Mouse (Mus musculus): ENCODE results near the gene Rims1.
A peak's percentile ranks its signal among the peaks of the same experiment; 100 is the strongest.

The Rims1 gene

DNA sequence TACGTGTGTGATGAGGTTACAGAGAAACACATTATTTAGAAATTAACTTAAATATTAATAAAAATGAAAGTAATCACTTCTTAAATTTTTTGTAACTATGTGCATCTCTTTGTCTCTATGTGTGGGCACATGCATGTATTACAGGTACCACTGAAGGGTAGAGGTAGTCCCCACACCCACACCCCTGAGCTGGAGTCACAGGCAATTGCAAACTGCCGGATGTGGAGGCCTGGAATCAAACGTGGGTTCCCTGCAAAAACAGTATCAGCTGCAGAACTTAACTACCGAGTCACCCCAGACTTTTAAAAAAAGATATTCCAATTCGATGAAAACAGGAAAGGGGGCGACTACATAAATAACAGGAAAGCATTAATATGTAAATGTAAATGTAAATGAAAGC lies 428.7 kb downstream of the Rims1 start:
- peak; percentile 16 for DNase-seq (ENCODE audit: low read depth, low spot score)

DNA sequence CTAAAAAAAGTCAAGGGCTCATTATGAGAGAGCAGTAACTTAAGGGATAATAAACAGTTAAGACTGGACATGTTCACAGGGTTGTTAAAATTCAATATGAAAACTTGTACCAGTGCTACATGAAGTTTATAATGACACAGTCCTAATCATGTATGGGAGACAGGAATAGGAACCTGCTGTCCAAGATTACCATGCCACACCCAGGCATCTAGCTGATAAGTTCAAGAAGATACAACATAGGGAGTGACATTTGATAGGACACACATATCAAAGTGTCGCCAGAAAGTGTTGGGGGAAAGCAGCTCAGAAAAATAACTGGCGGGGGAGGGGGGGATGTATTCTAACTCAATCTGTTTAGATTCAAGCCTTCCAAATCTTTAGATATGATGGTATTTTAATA lies 449.6 kb downstream of the Rims1 start:
- no peak for DNase-seq (ENCODE audit: low read depth, low spot score)

DNA sequence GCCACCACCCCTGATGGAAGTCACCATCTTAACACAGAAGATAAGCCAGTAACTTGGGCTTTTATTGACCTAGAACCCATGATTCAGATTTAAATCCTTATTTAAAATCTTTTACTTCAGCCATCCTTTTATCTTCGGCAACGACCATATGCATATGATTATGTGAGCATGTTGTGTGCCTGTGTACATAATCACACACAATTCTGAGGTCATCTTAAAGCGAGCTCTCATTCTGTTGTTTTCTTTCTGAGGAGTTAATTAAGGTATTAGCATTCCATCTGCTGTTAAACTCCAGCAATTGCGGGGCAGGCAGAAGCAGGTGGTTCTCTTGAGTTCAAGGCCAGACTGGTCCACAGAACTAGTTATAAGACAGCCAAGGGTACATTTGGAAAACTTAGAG lies 452.1 kb downstream of the Rims1 start:
- no peak for DNase-seq (ENCODE audit: low read depth, low spot score)

DNA sequence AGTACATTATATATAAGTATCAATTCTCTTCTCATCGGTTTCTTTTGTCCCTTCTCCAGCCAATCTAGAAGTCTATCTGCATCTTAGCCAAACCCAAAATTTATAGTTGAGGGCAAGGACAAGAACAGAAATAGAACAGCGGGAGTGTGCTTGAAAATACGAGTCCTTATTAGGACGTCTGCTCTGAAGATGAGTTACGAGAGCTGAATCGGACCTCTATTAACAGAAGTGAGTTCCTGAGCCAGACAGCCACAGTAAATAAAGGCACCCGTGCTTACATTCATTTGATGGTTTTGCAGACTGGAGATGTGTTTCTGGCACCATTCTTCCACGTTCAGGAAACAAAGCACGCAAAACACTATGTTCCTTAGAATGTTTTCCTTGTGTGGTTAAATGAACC lies 466.9 kb downstream of the Rims1 start:
- no peak for DNase-seq (ENCODE audit: low read depth, low spot score)

DNA sequence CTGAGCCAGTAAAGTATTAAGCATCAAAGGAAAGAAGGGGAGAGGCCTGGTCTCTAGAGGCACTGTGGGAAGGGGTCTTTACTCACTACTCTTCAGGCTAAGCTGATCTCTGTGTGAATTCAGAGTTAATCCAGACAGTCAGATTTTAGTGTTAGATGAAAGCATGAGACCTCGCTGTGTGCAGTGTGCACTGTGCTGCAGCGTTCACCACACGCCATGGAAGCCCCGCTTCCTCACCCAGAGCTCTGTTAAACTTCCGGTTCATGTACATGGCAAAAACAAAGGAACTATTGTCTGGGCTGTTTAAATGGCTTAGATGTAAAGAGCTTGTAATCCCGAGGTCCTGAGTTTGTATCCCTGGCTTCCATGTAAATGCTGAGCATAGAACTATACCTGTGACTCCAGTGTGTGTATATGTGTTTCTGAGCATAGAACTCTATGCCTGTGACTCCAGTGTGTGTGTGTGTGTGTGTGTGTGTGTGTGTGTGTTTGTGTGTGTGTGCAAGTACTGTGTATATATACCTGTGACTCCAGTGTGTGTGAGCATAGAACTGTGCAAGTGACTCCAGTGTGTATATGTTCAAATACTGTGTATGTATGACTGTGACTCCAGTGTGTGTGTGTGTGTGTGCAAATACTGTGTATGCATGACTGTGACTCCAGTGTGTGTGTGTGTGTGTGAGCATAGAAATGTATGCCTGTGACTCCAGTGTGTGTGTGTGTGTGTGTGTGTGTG lies 484.7 kb downstream of the Rims1 start:
- no peak for DNase-seq (ENCODE audit: low read depth, low spot score)

DNA sequence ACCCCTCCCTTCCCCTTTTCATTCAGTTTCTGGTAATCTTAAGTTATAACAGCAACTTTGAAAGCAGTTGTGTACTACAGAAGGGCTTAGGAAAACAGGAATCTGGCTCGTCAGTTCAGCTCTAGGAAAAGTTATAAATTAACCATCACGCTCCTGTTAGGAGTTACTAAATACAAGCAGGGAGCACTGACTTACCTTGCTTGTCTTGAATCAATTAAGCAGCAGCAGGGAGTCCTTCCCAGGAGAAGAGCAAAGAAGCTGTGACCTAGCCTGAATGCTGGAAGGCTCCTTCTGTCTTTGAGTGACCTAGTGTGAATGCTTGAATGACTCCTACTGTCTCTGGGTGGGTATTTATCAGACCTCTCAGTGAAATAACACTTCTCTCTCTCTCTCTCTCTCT lies 490.3 kb downstream of the Rims1 start:
- DNase-seq (ENCODE audit: low read depth, low spot score), result peak; percentile 9

DNA sequence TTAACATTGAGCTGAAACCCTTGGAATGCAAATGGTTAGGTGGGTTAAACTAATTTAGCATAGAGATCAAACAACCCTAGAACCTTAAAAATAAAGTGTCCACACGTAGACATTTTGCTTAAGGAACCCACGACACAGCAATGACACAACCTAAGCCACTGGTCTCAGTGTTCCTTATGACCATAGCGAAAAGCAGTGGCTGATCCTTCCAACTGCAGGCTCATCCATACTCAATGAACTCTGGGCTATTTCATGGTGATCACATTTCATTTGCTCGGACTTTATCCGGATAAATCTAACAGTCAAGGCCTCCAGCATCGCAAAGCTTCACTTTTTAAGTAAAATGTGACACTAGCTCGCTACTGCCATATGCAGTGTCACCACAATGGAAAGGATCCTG lies 494.3 kb downstream of the Rims1 start:
- no peak for DNase-seq (ENCODE audit: low read depth, low spot score)

DNA sequence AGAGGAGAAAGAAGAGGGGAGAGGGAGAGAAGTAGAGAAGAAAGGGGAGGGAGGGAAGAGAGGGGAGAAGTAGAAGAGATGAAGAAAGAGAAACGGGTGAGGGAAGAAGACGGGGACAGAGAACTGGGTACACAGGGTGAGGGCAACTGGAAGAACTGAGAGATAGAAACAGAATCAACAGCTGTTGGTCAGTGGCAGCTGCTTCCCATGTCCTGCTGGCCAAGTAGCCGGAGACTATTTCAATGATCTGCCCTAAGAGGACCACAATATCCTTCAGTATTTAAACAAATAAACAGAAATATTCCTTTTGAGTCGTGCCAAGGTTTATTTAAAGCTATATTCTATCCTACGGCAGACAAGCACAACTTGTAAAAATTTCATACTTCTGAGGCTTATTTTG lies 499.3 kb downstream of the Rims1 start:
- DNase-seq (ENCODE audit: low read depth, low spot score), result no peak

DNA sequence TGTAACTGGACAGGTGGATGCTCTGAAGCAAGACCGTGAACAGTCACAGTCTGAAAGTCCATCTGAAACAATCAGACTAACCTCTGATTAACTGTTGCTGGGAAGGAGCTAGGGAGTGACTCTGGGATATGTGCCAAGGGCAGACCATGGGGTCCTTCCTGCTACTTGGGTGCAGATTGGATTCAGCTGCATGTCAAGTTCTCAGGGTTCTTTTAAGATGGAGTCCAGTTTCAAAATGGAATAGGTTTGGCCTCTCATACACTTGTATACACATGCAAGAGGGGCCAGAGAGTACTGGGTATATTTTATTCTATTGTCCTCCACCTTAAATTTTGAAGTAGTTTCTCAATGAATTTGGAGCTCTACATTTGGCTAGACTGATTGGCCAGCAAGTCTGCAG lies 499.9 kb downstream of the Rims1 start:
- no peak for DNase-seq (ENCODE audit: low read depth, low spot score)

DNA sequence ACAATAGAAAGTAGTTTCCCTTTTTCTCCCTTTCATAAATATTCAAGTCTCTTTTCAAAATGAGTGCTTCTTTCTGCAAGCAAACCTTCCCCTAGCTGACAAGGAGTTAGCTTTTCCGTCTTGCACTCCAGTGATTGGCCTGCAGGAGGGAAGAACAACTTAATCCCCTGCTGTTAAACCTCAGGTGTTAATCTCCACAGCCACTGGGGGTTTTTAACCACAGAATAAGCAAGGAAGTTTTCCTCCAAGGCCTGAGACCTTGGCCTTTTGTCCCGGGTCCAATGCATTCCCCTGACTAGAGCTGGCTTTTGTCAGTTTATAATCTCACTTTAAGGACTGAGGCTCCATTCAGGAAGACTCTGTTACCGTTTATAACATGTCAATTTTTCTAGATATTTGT lies 511.8 kb downstream of the Rims1 start:
- peak; percentile 86 for DNase-seq (ENCODE audit: low read depth, low spot score)

DNA sequence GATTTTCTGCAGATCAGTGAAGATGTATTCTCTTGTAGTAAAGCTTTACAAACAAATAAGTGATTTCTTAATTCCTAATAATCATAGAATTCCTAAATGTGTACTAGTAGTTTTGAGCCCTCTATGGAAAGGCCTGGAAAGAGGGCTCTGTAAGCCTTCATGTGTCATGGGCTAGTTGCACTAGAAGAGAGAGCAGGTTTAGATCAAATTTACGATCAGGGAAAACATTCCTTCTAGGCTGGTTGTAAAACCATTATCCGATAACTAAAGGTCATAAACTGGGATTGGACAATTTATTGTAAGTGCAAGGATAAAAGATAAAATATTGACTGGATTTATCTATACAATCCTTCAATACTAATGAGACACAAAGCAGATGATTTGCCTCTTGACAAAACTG lies 512.5 kb downstream of the Rims1 start:
- DNase-seq (ENCODE audit: low read depth, low spot score), result no peak

DNA sequence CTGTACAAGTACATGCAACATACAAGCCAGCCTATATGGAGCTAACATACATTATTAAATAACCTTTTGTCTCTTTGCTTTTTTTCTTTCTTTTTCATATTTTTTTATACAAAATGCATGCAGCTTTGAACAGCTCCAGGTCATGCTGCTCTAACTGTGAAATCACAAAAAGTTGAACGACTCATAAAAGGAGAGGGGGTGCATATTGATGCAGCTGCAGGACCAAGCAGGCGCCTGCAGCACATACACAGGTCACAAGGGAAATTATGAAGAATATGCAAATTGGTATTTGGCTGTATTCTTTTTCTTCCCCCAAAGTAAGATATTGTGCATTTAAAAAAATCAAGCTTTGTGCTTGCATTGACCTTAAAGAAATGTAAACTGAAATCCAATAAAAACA lies 519.0 kb downstream of the Rims1 start:
- no peak for DNase-seq (ENCODE audit: low read depth, low spot score)

DNA sequence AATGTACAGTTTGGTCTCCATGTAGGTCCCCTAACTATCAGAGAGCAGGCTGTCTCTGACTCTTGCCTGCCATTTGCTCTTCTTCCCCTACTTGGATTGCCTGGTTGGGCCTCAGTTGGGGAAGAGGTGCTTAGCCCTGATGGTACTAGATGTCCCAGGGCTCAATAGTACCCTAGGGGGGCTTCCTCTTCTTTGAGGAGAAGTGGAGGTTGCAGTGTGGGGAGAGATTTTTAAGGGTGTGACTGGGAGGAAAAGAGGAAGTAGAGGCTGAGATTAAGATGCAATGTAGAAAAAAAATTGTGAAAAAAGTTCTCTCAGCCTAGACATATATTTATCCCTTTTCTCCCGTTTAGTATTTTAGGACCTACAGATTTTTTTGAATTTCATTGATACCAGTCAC lies 525.8 kb downstream of the Rims1 start:
- no peak for DNase-seq (ENCODE audit: low read depth, low spot score)

DNA sequence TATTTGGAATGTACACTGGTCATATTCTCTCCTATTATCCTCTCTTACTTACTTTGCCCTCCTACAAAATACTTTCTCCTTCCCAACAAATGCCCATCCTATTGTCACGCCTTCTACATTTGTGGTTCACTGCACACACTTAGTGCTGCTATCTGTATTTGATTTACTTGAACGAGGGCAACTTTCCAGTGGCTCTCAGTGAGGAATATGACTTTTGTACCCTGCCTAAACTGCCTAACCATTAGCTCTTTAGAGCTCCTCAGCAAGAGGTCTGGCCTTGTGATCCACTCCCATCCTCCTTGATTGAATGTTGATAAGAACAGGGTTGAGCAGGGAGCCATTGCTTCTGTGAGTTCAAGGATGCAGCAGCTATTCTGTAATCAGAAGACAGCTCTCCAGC lies 531.7 kb downstream of the Rims1 start:
- DNase-seq (ENCODE audit: low read depth, low spot score), result no peak

DNA sequence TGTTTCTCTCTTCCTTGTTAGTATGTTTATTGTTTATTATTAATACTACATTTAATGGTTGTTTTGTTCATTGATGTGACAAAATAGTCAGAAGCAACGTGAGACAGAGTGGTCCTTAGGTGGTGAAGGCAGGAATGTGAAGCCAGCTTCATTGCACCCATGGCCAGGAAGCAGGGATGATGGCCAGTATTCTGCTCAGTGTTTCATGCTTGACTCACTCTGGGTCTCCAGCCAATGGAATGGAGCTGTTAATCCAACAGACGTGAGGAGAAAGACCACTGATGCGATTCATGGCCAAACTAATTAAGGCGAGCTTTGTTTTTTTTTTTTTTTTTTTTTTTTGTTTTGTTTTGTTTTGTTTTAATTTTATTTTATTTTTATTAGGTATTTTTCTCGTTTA lies 535.7 kb downstream of the Rims1 start:
- no peak for DNase-seq (ENCODE audit: low read depth, low spot score)

DNA sequence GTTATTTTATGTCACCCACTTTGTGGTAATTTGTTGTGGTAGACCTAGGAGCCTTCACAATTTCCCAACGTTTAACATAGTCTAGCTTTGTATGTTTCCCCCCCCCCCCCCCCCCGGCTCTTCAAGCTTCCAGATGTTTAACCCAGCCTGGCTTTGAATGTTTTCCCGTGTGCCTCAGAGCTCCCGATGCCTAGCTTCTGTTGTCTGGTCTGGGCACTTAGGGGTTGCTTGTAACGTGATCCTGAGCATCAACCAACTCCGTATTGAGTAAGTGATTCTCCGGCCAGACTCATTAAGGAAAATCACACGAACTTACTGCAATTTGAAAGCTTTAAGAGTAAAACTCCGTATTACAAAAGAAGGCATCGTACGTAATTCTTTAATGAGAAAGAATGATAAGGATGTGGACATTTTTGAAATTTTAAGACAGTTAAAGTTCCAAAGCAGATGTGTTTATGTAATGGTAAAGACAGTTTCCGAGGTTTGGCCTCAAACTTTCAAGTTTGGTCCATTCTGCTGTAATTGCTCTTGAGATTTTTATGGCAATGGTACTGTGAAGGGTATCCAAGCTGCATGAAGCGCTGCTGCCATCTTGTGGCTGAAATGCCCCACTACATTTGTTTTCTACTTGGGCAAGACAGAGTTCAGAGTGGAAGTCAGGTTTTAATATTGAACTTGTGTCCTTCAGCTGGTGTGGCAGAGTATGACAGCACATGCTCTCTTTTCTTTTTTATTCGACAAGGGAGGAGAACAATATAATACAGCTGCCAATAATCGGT lies 537.0 kb downstream of the Rims1 start:
- DNase-seq (ENCODE audit: low read depth, low spot score), result peak; percentile 80

DNA sequence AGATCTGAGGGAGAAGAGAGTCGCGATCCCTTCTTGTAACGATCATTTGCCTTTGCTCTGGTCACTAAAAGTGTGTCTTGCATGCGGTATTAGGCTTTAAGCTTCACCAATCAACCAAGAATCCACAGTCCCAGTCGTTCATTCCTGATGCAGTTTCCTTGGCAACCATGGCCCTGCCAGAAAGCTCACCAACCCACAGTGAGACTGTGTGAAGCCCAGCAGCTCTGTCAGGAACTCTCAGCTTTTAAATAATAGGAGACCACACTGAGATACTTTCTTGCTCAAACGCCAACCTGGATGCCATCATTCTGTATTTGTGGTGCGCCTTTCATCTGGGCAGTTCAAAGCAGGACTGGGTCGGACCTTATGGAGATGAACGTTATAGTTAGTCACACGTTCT lies 539.3 kb downstream of the Rims1 start:
- no peak for DNase-seq (ENCODE audit: low read depth, low spot score)

DNA sequence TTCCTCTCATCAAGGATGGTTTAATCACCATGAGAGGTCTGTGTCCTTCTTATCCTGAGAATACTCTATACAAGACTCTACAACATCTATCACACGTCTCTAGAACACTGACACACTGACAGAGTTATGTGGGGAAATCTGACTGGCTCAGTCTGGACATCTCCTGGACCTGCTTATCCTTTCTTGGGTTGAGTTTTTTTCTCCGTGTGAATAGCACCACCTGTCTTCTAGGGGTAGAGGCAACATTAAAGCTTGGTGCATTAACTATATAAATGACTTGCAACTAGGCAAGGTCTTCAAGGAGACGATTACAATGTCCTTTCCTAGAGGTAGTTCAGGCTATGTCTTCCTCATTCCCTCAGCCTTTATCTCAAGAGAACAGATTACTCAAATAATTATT lies 540.3 kb downstream of the Rims1 start:
- no peak for DNase-seq (ENCODE audit: low read depth, low spot score)

DNA sequence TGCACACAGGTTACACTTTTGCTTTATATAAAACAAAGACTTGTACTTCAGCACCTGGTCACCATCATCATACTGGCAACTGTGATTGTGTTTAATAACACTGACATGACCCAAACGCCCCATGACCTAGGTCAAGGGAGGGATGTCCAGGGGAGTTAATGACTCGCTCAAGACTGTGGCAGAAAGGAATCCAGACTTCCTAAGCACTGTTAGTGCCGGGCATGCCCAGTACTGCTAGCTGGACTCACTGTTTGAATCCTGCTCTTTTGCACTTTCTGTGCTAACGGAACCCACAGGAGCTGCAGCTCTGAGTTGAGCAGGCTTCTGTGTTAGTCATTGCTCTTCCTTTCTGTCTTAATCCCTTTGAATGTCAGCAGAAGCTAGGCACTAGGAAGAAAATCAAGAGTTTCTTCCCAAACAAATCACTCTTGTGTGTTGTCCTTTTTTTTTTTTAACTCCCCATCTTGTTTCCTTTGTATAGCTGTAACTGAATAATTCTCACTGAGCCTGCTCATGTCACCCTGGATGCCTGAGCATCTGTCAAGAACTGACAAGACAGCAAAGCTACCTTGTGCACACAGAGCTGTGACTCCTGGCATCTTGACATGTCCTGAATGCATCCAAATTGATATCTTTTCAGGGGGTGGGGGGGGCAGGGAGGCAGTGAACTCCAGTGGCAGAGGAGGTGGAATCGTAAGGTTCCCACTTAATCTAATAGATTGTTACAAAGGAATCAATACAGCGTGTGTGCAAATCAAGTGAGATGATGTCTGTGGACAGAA lies 543.4 kb downstream of the Rims1 start:
- DNase-seq (ENCODE audit: low read depth, low spot score), result no peak

DNA sequence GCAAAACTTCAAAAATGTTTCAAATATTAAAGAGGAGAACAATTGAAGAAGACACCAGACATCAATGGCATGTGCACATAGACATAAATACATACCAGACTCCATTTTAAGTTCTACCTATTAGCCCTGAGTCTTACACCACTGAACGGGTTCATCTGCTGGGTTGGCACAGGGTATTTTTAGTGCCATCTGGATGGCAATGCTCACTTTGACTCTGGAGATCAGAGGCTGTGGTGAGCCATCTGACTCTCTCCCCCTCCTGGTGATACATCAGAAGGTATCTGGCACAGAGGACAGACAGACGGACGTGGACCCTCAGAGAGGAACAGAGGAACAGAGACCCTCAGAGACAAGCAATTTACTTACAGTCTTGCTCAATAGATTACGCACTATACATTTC lies 544.1 kb downstream of the Rims1 start:
- no peak for DNase-seq (ENCODE audit: low read depth, low spot score)

DNA sequence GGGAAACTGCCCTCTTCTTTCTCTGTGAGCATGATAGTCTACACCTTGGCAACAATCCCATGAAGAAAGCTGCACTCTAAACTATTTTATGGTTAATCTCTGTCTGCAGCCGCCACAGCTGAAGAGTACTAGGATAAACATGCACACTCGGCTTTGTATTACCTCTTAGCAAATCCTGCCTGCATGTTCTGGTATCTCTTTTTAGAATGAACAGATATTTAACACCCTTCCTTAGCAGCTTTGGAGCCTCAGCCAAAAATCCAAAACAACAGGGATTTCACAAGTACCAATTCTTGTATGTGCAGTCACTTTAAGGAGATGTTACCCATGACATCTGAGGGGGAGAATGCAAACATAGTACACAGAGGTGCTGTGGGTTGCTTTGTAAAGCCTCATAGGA lies 545.5 kb downstream of the Rims1 start:
- DNase-seq (ENCODE audit: low read depth, low spot score), result no peak

DNA sequence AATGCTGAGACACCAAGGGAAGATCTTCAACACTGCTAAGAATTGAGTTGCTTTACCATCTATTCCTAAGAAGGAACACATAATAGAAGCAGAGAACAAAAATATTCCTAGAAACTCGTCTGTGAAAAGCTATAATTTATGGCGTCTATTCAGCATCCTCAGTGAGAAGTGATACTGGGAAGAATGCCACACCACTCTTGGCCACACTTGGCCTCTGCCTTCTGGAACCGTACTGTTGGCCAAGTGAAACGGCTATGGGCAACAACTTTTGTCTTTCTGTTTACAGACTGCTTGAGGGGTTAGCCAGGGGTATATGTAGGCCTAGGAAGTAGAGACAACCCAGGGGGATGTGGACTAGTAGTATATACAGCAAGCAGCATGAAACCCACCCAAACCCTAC lies 547.4 kb downstream of the Rims1 start:
- DNase-seq (ENCODE audit: low read depth, low spot score), result no peak

DNA sequence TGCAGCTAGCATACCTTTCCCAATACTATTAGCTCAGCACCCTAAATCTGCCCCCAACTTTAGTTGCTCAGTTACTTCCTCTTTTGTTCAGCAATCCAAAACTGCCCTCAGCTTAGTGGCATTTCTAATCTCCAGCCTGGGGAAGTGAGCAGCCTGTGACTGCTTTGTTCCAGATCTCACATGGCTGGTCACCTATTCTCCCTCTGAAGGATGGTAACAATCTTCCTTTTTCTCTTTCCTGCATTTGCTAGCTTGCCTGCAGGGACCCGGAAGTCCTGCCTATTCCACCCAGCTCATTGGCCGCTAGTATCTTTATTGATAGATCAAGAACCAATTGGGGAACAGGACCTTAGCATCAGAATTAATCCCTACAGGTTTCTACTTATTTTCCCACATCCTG lies 551.5 kb downstream of the Rims1 start:
- DNase-seq (ENCODE audit: low read depth, low spot score), result no peak
